Mouse (Mus musculus) hindbrain, postnatal 0 days (tissue): Measurements from ENCODE around the gene Tmem252. TPM values are rescaled to one million over a fixed set of nuclear protein-coding genes. Genes with fewer than 3 reads are reported as not detected.

Source experiments
- ATAC-seq: fragments of 200-750 bp; cut with Nextera tagmentation; 2 replicates; pipeline ENCODE4 v1.8.0; 2017; ENCODE audit warnings: mild to moderate bottlenecking, moderate TSS enrichment, moderate library complexity
- DNase-seq: peaks from one replicate; pipeline ENCODE4 v3.0.0-alpha.2; 2015; ENCODE audit warnings: low spot score
- H3K27ac ChIP-seq: fragments of 300-500 bp; sonication (generic); 2 replicates; pipeline ENCODE4 v1.5.1; 2014; ENCODE audit warnings: mild to moderate bottlenecking
- H3K27me3 ChIP-seq: fragments of 300-500 bp; sonication (generic); 2 replicates; pipeline ENCODE4 v1.6.1; 2014; ENCODE audit warnings: low read length, mixed read lengths; ENCODE audit not compliant: insufficient read depth
- H3K36me3 ChIP-seq: fragments of 300-500 bp; sonication (generic); 2 replicates; pipeline ENCODE4 v1.6.1; 2014; ENCODE audit warnings: low read length, mixed read lengths; ENCODE audit not compliant: insufficient read depth
- H3K4me1 ChIP-seq: fragments of 300-500 bp; sonication (generic); 2 replicates; pipeline ENCODE4 v1.6.1; 2014; ENCODE audit warnings: antibody characterized with exemption, low read length, mixed read lengths; ENCODE audit not compliant: insufficient read depth
- H3K4me2 ChIP-seq: fragments of 300-500 bp; sonication (generic); 2 replicates; pipeline ENCODE4 v1.6.1; 2014; ENCODE audit warnings: low read depth, mild to moderate bottlenecking, low read length, moderate library complexity, mixed read lengths
- H3K4me3 ChIP-seq: fragments of 300-500 bp; sonication (generic); 2 replicates; pipeline ENCODE4 v1.5.1; 2014; ENCODE audit warnings: low read length
- H3K9ac ChIP-seq: fragments of 300-500 bp; sonication (generic); replicated peaks from 2 replicates; pipeline ENCODE4 v1.6.1; 2014; ENCODE audit warnings: mild to moderate bottlenecking, low read length, moderate library complexity, mixed read lengths
- H3K9me3 ChIP-seq: fragments of 300-500 bp; sonication (generic); 2 replicates; pipeline ENCODE4 v1.6.1; 2016; ENCODE audit warnings: low read length, mixed read lengths
- CTCF ChIP-seq: IDR thresholded peaks from 2 replicates; pipeline ENCODE4 v1.5.1; 2016; ENCODE audit warnings: antibody characterized with exemption, control low read depth, low read depth
- WGBS: fragments of 180-500 bp; shearing (Covaris S2); extraction: QIAGEN DNeasy Blood & Tissue Kit; methylation state at CpG from one replicate; pipeline ENCODE4 v1.1.7; 2014; 5-methylcytosine and 5-hydroxymethylcytosine counted together
- polyA plus RNA-seq: library from polyadenylated mRNA; unstranded; fragments of >200 nt; fragmentation: Nextera tagmentation; extraction: Ambion mirVana; gene quantifications from 2 replicates; pipeline ENCODE4 v1.2.1, GENCODE M21; 2015
- total RNA-seq: library from RNA; depleted of rRNA; stranded (reverse); fragments of >200 nt; gene quantifications from 2 replicates; pipeline ENCODE4 v1.2.3, GENCODE M21; 2014

Tmem252 gene
- total and polyA plus RNA-seq, 2 experiments from 2014 or later = 0.42 to 1.9 TPM

DNA sequence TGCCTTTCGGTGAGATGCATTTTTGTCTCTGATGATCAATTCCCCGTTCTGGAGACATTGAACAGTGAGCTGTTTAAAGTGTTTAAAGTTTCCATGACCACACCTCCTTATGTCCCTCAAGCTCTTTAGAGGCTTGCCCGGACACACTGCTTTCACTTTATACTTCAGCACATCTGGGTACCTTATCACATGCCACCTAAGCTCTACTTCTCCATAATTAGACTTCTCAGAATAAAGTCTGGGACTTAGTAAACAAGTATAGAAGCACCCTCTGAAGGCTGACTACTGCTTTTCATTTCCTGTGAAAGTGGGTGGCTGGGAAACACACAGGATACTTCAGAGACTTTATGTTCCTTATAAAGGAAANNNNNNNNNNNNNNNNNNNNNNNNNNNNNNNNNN, 16.8 kb upstream of the Tmem252 start:
- ATAC-seq = no peak

DNA sequence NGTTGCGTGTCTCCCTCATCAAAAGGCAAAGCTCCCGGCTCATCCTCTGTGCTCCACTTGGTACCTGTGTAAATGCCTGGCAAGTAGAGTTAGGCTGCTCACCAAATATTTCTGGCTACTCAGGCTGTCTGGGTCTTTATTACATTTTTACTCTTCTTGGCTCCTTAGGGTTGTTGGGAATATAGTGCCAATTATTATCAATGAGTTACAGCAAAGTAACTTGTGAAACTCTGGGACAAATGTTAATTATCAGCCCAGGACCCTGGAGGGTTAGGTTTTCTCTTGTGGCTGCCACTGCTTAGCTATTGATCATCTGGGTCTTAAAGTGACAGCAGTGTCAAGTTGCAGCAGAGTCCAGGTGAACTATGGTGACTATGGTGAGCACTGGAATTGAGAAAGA, 11.5 kb upstream of the Tmem252 start:
- H3K27me3 ChIP-seq = no peaks in the 10 kb centered on the region
- H3K9me3 ChIP-seq = no peaks in the 10 kb centered on the region
- no peak for DNase-seq
- H3K4me2 ChIP-seq = no peak overlapping the region
- H3K4me1 ChIP-seq = no peaks in the 10 kb centered on the region
- WGBS = 96% methylated on average over 2 of the region's 2 CpGs
- no peak overlapping the region for H3K9ac ChIP-seq
- H3K27ac ChIP-seq = no peak overlapping the region
- no peaks in the 10 kb centered on the region for H3K36me3 ChIP-seq
- TF ChIP-seq CTCF = no peak
- ATAC-seq = no peak
- no peak overlapping the region for H3K4me3 ChIP-seq

More for the DNA sequence above, 16.8 kb upstream of the Tmem252 start:
- WGBS = 85% methylated on average over 3 of the region's 3 CpGs
- H3K27me3 ChIP-seq = no peaks in the 10 kb centered on the region
- no peak for DNase-seq
- no peak overlapping the region for H3K4me3 ChIP-seq
- H3K4me2 ChIP-seq = no peak overlapping the region
- H3K9me3 ChIP-seq = no peaks in the 10 kb centered on the region
- no peaks in the 10 kb centered on the region for H3K36me3 ChIP-seq
- no peak for TF ChIP-seq CTCF
- H3K9ac ChIP-seq = no peak overlapping the region
- H3K4me1 ChIP-seq = no peaks in the 10 kb centered on the region
- no peak overlapping the region for H3K27ac ChIP-seq

- 73% methylated on average over 11 of the region's 11 CpGs for WGBS
- H3K4me1 ChIP-seq = no peaks in the 10 kb centered on the region
- no peaks in the 10 kb centered on the region for H3K9me3 ChIP-seq
- no peak overlapping the region for H3K9ac ChIP-seq
- no peak overlapping the region for H3K4me3 ChIP-seq
- TF ChIP-seq CTCF = no peak
- DNase-seq = no peak
- no peaks in the 10 kb centered on the region for H3K36me3 ChIP-seq
- ATAC-seq = no peak
- H3K27me3 ChIP-seq = no peaks in the 10 kb centered on the region
- no peak overlapping the region for H3K27ac ChIP-seq
- no peak overlapping the region for H3K4me2 ChIP-seq
These were observed 8.0 kb upstream of the Tmem252 start for GRCm38 (mm10) chr19:24665771-24666170.

DNA sequence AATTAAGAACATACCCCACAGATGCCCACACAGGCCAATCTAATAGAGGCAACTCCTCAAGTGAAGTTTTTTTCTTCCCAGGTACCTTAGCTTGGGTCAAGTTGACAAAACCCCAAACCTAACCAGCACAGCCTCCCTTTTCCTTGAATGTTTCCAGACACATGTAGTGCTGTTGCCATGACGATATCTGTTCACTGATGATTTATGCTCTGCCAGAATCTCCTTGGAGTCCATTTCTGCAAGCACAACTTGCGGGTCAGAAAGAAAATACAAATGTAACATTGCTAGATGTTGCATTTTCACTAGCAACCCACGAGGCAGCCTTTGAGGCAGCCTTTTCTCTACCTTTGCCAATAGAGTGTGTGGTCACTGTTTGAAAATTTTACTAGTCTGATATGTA, 6.3 kb upstream of the Tmem252 start:
- peak; percentile 61 for DNase-seq

GRCm38 (mm10) chr19:24671571-24671970, 2.2 kb upstream of the Tmem252 start:
- no peaks in the 10 kb centered on the region for H3K4me1 ChIP-seq
- 65% methylated on average over 3 of the region's 3 CpGs for WGBS
- no peaks in the 10 kb centered on the region for H3K9me3 ChIP-seq
- TF ChIP-seq CTCF = no peak
- no peaks in the 10 kb centered on the region for H3K27me3 ChIP-seq
- no peak overlapping the region for H3K4me2 ChIP-seq
- H3K4me3 ChIP-seq = no peak overlapping the region
- DNase-seq = no peak
- H3K27ac ChIP-seq = no peak overlapping the region
- no peaks in the 10 kb centered on the region for H3K36me3 ChIP-seq
- no peak overlapping the region for H3K9ac ChIP-seq
- no peak for ATAC-seq

More for the DNA sequence above, 6.3 kb upstream of the Tmem252 start:
- no peak for TF ChIP-seq CTCF
- H3K4me1 ChIP-seq = no peaks in the 10 kb centered on the region
- H3K4me2 ChIP-seq = no peak overlapping the region
- no peaks in the 10 kb centered on the region for H3K27me3 ChIP-seq
- no peak overlapping the region for H3K9ac ChIP-seq
- ATAC-seq = no peak
- 35% methylated on average over 3 of the region's 3 CpGs for WGBS
- H3K9me3 ChIP-seq = no peaks in the 10 kb centered on the region
- H3K36me3 ChIP-seq = no peaks in the 10 kb centered on the region
- H3K4me3 ChIP-seq = no peak overlapping the region
- H3K27ac ChIP-seq = no peak overlapping the region

DNA sequence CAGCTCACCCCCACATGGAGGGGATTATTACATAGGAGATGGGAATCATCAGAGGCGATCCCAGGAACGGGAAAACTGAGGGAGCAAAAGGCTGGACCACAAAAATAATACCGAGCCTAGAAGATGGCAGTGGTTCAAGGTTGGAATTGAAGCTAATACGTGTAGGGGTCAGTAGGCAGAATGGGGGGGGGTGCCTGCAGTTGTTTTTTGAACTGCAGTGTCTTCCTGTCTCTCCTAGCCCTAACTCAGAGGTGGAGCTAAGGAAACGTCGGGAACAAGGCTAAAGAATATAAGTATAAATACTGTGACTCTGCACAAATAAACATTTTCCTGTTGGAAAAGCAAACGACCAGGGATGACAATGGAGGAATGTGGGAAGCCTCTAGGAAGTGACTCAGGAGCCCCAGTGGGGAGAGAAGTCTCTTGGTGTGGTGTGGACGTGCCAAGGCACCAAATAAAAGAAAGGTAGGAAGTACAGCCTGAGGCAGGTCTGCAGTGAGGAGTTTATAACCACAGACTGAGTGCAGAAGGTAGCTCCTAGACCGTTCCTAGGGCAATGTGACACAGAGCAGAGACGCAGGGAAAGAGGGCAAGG, 1.3 kb upstream of the Tmem252 start:
- no peak for DNase-seq
- ATAC-seq = no peak
- Histone ChIP-seq H3K36me3 (no peaks in the 10 kb centered on the region), H3K27ac (no peak overlapping the region), H3K4me2 (no peak overlapping the region), H3K4me1 (no peaks in the 10 kb centered on the region), H3K4me3 (no peak overlapping the region), H3K27me3 (no peaks in the 10 kb centered on the region), H3K9ac (no peak overlapping the region), H3K9me3 (no peaks in the 10 kb centered on the region)
- WGBS = 75% methylated on average over 10 of the region's 10 CpGs
- TF ChIP-seq CTCF = no peak

- TF ChIP-seq CTCF = no peak
- DNase-seq (no peak), ATAC-seq (no peak)
- Histone ChIP-seq H3K9me3 (no peaks in the 10 kb centered on the region), H3K36me3 (no peaks in the 10 kb centered on the region), H3K27me3 (no peaks in the 10 kb centered on the region), H3K4me2 (no peak overlapping the region), H3K9ac (no peak overlapping the region), H3K27ac (no peak overlapping the region), H3K4me3 (no peak overlapping the region), H3K4me1 (no peaks in the 10 kb centered on the region)
- 81% methylated on average over 10 of the region's 10 CpGs for WGBS
These were observed 477 bp upstream of the Tmem252 start for GRCm38 (mm10) chr19:24673331-24673730.
